Mouse (Mus musculus): ENCODE results near the gene Smyd2.

Smyd2 gene

DNA sequence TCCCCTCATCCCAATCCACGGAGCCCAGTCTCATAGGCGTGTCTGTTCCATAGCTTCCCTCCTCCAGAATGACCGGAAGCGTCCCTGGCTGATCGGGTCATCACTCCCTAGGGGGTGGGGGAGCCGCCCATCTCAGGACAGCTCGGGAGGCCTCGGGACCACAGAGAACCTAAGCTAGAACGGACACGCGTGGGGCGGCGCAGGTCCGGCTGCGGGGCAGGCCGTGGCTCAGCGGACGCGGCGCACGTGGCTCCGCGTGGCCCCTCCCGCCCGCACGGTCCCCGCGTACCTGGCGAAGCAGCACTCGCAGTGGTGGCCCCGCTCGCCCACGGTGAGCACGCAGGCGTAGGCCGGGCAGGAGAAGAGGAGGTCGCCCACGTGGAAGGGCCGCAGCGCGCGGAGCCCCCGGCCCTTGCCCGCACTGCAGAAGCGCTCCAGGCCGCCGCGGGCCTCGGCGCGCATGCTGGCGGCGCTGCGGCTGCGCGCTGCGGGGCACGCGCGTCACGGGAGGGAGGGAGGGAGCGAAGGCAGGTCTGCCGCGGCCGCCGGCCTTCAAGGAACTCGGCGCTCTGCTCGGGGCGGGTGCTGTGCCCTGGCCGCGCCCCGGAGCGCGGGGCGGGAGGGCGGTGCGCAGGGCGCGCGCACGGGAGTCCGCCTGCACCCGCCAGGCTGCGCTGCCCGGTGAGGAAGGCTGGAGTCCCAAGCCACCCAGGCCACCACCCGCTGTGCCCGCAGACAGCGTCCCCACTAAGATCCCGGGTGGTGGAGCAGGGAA, at the start of gene Smyd2:
Gene Smyd2, minus strand, starts transcription at position 546 of the 775 bp plus-strand sequence.
- in situ Hi-C loops (cut with MboI), result no loop called here

DNA sequence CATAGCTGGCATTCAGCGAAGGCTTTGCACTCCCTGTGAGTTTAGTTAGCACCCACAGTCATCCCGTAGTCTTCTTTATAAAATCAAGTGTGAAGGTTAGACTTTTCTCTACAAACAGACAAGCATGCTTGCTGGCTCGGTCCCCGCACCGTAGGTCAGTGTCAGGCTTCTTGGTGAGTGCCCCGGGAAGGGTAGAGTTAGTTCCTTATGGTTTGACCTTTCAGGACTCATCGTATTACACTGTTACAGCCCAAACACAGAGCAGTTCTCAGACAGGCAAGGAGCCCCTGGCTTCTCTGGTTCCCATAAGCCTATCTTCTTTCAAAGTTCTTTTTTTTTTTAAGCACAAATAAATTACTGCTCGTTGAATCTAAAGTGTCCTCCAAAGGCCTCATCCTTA, 48.2 kb upstream of the Smyd2 start:
- in situ Hi-C loops (cut with MboI), result no loop called here

DNA sequence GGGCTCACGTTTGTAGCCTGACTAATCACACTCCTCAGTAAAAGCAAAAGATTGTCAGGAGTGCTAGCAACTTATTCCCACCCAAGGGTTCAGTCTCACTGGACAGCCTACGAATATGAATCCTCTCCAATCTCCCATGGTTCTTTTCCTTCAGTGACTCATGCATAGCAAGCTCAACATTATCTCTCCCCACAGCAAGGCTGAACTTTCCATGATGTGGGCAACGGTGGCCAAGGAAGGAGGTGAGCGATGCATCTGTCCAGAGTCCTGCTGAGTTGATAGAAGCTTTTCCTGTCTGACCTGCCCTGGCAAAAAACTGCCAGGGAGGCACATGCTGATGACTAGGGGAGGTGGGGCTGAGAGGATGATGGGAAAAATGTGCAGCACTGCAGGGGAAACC, 45.9 kb upstream of the Smyd2 start:
- in situ Hi-C loops (cut with MboI), result no loop called here

DNA sequence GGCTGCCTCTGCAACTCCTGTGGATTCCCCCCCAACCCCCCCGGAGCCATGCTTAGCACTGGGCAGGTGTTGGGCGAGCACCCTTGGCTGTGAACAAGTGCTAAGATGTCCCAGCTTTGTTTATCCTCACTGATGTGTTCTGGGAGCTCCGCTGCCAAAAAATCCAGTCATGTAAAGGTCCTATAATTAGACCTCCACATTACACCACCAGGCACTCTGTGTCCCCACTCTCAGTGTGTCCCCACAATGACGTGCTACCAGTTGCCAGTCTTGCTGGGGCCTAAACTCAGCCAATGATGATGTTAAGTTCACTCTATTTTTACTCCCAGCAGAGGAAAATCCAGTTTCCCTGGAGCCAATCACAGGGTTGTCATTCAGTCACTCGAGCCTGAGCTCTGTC, 38.3 kb upstream of the Smyd2 start:
- in situ Hi-C loops (cut with MboI), result no loop called here

DNA sequence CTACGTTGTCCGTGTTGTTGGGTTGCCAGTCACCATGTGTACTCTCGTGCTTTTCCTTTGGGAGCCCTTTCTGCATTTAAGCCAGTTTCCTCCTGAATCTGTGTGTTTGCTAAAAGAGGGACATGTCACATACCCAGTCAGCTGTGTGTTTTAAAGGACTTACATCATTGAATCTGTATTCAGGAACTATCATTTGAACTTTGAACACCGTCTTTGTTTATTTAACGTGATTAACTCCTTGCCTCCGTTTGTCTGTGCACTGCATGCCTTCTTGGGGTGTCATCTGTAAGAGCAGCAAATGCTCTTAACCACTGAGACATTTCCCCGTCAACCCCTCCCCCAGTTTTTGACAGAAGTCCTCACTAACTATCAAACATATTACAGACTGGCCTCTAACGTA, 37.6 kb upstream of the Smyd2 start:
- in situ Hi-C loops (cut with MboI), result no loop called here

DNA sequence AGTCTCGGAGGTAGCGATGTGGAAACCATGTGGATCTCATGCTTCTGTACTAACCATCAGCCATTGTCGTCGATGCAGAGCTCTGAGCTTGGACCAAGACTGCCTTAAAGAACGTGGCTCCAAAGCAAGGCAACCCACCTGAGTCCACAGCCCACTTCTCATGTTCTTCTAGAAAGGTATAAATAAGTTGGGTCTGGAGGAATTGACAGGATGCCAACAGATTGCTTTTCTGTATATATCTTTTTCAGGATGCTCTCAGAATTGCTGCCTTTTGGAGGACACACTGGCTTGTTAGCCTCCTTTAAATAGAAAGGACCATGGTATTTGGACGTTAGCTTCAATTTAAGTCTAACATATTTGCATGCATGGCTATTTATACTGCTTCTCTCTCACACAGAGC, 29.7 kb upstream of the Smyd2 start:
- in situ Hi-C loops (cut with MboI), result no loop called here

DNA sequence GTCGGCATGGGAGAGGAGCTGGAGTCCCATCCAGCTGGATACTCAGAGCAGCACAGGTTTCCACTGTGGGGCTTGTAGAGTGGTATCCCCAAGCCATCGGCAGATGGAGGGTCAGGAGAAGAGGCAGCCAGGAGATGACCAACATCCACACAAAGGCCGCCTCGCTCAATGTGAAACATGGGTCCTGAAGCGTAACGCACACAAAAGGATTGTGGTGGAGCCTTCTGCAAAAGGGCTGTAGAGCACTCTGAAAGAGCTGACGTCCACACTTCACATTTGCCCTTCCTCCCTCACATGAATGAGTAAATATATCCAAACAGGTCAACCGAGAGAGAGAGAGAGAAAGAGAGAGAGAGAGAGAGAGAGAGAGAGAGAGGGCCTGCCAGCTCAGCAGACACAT, 25.2 kb upstream of the Smyd2 start:
- in situ Hi-C loops (cut with MboI), result no loop called here

DNA sequence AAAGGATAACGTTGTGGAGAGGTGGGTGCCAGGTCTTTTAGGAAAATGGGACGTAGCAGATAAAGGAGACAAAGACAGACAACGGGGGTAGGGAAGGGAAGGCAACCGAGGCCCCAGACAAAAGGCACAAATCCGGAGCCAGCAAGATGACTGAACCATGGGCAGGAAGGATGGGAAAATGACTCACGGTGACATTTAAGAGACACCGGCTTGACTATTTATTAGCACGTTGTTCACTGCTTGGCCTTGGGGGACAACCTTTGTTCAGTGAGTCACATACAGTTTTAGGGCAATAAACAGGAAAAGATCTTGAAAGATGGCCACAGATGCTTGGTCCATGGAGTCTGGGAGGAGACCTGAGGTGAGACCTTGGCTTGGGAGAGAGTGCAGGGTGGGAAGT, 24.0 kb upstream of the Smyd2 start:
- in situ Hi-C loops (cut with MboI), result no loop called here

DNA sequence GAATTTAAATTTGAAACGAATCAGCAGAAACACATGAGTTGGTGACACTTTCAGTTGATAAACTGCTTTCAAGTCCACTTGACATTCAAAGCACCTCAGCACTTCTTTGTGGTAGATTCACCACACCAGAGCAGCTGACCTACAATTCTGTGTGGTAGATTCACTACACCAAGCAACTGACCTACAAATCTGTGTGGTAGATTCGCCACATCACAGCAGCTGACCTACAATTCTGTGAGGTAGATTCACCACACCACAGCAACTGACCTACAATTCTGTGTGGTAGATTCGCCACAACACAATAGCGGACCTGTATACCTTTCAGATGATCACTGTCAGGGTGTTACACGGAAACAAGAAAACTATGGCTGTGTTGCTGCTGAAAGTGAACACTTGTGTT, 19.6 kb upstream of the Smyd2 start:
- in situ Hi-C loops (cut with MboI), result no loop called here

DNA sequence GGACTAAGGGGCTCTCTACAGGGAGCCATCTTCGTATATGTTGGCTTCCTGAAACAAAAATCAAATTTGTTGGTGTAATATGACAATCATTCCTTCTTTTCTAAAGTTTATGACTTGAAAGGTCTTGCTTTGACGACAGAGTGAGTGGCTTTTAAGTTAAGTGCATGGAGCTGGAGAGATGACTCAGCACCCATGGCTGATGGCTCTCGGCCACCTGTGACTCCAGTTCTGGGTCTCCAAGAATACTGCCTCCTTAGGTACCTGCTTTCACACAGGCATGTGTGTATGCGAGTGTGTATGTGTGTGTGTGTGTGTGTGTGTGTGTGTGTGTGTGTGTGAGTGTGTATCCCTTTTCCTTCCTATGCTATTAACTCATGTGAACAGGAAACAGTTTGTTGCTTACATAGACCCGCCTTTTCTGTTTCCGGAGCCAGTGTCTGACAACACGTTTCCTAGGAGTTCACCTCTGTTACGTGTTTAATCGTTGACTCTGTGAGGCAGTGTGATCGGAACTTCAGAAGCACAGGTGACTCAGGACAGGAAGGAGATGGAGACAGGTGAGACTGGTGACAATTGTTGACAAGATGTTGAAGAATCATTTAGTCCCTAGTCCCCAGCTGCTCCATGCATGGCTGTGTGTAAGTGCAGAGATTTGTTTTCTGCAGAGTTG, 14.4 kb upstream of the Smyd2 start:
- in situ Hi-C loops (cut with MboI), result no loop called here

DNA sequence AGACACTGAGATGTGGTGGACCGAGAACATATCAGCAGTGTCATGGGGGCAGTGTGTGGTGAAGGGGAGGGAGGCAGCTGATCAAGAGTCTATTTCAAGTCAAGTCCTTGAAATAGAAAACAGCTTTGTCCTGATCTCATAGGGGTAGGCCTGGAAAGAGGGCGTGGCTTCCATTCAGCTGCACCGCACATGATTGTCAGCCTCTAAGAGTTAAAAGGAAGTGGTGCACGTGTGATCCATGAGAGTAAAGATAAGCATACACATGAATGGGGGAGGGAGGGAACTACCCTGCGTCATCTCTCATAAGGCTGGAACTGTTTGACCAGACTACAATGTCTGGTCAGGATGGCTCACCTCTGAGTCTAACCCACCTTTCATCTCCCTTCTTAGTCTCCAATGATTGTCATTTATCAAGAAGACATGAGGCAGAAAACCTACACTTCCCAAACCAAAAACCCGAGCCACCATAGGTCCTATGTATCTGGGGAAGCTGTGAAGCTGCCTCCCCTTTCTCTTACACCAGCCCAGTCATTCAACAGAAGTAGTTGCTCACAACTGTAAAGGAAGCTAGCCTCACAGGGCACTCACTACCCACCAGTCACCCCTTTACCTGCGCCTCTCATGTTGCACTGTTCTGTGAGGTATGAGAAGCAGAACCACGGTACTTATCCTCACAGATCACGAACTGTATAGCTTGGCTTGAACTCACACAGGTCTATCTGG, 11.5 kb upstream of the Smyd2 start:
- in situ Hi-C loops (cut with MboI), result no loop called here

DNA sequence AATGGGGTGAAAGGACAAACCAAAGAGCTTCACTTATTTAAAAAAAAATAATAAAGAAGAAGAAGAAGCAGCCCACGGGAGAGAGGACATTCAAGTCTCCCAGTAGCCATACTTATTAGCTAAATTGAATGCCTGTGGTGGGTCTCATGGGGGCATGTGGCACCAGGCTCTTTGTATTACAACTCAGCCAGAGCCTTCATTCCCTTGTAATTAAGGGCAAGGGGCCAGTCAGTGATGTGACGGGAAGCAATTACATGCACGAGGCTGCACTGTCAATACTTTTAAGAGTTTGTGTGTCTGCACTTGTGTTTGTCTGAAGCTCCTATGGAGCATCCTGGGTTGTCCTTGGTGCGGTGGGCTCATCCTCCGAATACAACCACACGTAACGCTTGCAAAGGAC, 10.8 kb upstream of the Smyd2 start:
- in situ Hi-C loops (cut with MboI), result no loop called here

DNA sequence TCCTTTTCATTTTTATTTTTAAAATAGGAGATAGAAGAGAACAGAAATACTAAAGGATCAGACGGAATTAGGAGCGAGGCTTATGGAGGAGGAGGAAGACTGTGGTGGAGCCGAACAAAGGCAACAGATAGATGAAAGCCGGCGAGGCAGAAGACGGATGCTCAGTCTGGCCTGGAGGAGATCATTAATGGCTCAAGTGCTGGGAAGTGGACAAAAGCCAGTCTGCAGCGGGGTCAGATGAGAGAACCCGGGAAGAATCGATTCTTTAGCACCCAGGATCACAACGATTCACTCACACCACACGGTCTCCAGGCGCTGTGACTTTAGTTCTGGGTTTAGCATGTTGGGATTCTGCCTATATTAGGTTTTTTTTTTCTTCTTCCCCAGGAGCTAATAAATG, 10.0 kb upstream of the Smyd2 start:
- in situ Hi-C loops (cut with MboI), result no loop called here

DNA sequence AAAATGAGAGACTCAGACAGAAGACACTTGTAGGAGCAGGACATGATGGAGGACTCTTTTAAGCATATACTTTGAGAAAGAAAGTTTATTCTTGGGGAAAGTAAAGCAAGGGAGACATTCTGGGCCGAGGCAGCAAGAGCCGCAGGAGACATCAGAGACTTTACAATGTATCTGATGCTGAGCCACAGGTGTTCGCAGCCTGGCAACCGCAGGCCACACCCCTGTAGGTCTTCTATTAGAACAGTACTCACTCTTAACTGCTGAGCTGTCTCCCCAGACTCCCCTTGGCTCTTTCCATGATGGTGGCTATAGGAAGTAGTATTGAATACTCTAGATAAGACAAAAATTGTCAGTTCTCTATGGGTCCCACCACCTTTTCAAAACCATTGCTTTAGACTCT, 7.7 kb upstream of the Smyd2 start:
- in situ Hi-C loops (cut with MboI), result no loop called here

DNA sequence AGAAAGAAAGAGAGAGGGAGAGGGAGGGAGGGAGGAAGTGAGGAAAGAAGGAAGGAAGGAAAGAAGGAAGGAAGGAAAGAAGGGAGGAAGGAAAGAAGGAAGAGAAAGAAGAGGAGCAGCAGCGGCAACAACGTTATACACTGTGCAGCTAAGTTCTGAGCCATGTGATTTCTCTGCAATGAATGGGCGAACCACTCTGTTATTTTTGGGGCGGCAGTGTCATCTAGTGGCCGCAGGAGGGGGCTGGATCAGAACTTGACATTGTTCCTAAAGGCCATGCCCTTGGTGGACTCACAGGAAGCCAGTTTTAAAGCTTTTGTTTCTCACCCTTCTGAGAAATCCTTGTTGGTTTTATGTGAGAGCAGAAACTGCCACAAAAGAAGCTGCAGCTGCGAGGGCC, 5.5 kb upstream of the Smyd2 start:
- in situ Hi-C loops (cut with MboI), result no loop called here

DNA sequence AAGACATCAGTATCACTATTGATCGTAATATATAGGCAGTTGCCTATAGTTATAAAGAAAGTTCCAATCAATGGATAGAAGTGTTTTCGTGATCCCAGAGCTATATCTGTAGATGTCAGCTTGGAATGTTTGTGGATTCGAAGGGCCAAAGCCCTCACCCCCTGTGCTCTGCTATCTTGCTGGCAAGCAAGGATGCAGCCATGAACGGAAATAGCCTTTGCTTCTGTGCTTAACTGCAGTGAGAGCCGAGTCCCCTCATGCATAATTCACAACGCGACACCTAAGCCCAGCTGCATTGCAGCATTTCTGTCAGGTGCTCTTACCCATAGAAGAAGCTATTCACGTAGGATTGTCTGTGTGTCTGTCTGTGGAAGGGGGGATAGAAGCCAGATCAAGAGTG, 4.1 kb upstream of the Smyd2 start:
- in situ Hi-C loops (cut with MboI), result no loop called here

DNA sequence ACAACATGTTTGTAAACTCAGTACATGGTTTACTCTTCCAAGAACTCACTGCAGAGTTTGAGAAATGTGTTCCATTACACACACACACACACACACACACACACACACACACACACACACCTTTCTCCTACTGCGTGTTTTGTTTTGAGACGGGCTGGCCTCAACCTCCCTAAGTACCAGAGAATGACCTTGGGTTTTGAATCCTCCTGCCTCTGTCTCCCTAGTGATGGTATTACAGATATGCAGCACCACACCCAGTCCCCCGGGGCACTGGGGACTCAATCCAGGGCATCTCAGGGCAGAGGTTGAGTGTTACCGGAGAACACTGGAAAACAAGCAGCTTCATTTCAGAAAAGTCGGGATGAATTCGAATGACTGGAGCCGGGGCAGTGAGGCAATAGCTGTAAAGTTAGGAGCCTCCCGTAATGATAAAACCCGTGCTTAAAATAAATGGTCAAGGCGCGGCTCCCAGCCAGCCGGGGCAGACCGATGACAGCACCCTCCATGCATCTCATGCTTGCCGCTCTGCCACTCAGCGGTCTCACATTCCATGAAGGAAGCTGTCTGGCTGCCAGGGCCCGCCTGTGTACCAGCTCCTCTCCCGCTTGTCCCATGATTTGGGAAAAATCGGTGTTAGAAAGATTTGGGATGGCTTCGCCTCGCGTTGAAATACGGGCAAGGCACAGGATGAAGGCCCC, 1.9 kb upstream of the Smyd2 start:
- in situ Hi-C loops (cut with MboI), result no loop called here

DNA sequence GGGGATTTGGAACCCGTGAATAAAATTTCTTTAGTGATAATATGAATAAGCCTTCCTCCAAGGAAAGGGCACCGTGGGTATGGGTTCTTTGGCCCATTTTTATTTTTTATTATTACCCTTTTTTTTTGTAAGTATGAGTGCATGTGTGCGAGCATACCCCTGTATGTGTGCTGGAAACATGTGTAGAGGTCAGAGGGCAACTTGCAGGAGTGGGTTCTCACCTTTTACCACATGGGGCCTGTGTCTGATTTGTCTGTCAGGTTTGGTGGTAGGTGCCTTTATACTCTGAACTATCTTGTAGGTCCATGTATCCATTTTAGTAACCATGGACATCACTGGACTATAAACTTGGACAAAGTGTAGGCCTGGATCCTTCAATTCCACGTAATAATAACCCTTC, 994 bp upstream of the Smyd2 start:
- in situ Hi-C loops (cut with MboI), result no loop called here

DNA sequence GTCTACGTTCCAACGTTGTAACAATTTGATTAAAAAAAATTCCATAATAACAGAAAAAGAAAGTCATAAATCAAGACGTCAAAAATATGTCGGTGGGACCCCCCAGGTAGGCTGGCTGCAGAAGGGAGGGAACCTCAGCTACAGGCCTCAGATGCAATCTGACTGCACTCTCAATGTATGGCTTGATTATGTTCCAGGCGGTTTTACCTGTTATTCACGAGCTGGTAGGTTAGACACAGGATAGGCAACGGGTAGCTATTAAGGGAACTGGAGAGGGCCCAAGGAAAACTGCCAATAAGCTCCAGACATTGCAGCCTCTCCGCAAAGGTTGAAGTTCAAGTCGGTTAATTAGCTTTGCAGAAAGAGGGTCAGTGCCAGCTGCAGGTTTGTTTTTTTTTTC, 558 bp upstream of the Smyd2 start:
- in situ Hi-C loops (cut with MboI), result no loop called here

DNA sequence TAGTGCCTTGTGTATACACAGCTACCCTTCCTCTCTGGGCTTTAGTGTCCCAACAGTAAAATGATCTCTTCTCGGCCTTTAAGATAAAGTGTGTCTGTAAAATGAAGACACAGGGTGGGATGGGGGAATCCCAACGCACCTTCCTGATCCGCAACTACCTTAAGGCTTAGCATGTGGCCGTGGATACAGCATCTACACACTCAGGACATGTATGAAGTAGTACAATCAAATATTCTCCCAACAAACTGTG, 670 bp downstream of the Smyd2 start:
- in situ Hi-C loops (cut with MboI), result no loop called here

DNA sequence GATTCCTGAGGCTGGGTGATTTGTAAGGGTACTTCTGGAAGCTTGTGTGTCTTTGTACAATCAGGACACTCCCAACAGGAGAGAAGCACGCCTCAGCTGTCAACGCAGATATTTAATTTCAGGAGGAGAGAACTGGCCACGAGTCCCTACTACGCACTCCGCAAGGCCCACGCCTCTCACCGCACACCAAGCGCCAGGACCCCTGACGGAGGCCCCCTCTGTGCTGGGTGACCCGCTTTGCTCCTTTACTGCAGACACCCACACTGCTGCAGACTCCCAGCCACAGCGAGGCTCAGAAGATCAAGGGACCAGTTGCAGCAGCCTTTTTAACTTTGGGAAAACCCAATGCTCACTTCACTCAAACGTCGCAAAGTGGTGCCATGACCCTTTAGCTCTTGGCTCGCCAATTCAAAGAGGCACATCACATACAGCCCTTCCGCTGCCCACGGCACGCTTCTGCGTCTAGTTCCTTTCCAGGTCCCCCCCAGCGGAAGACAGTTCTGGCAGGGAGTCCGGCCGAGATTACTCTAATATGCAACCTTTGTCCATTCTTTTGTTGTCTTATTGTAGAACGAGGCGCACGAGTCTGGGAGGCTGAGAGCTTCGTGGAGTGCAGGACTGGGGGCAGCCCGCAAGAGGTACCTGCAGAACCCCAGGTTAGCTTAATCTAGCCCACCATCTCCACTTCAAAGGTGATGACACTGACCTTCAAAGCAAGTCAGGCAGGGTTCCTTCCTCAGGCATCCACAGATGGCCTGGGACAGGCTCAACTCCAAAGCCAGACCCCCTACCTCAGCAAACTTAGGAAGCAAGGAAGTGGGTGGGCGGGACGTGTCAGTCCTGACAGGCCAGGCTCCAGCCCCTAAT, 1.2 kb downstream of the Smyd2 start:
- in situ Hi-C loops (cut with MboI), result no loop called here

DNA sequence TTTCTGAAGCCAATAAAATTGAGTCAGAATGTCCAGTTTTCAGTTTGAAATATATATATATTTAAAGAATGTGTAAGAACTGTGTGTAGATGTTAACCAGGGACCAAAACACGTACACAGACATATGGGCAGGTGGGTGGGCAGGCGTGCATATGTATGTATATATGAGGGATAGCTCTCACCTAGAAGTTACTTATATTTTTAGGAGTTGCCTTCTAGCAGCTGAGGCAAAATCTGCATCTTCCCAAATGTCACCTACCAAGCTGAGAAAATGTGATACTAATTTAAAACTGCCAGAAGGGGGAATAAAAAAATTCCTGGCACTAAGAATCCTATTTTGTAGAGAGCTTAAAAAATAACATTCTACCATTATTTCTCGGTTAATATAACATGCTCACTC, 2.4 kb downstream of the Smyd2 start:
- in situ Hi-C loops (cut with MboI), result no loop called here

All from mature B cell (primary cell).